Mouse (Mus musculus) forebrain, embryonic 11.5 days (tissue): ENCODE results near the gene Mc1r. TPM values are rescaled to one million over a fixed set of nuclear protein-coding genes. Genes with fewer than 3 reads are reported as not detected.
"Not testable (repeated sequence)": the region's sequence is repeated elsewhere in the genome, so short reads cannot be mapped to it uniquely, and the experiment has no call there.

Source experiments
- ATAC-seq: fragments of 200-750 bp; cut with Nextera tagmentation; replicated peaks from 2 replicates; pipeline ENCODE4 v1.8.0; 2017; ENCODE audit warnings: moderate TSS enrichment; ENCODE audit not compliant: low FRiP score
- DNase-seq: peaks from one replicate; pipeline ENCODE4 v3.0.0-alpha.2; 2017; ENCODE audit warnings: low spot score
- H3K27ac ChIP-seq: fragments of 300-500 bp; sonication (generic); 2 replicates; pipeline ENCODE4 v1.5.1; 2014; ENCODE audit warnings: low read depth, low read length
- H3K27me3 ChIP-seq: fragments of 300-500 bp; sonication (generic); 2 replicates; pipeline ENCODE4 v1.6.1; 2014; ENCODE audit warnings: mild to moderate bottlenecking, low read length, mixed read lengths; ENCODE audit not compliant: control insufficient read depth, insufficient read depth
- H3K36me3 ChIP-seq: fragments of 300-500 bp; sonication (generic); 2 replicates; pipeline ENCODE4 v1.6.1; 2014; ENCODE audit warnings: mild to moderate bottlenecking, low read length, moderate library complexity, mixed read lengths; ENCODE audit not compliant: control insufficient read depth, insufficient read depth
- H3K4me1 ChIP-seq: fragments of 300-500 bp; sonication (generic); replicated peaks from 2 replicates; pipeline ENCODE4 v1.6.1; 2014; ENCODE audit warnings: low read length, mixed read lengths; ENCODE audit not compliant: control insufficient read depth, insufficient read depth
- H3K4me2 ChIP-seq: fragments of 300-500 bp; sonication (generic); 2 replicates; pipeline ENCODE4 v1.6.1; 2014; ENCODE audit warnings: low read depth, mild to moderate bottlenecking, low read length, moderate library complexity, mixed read lengths; ENCODE audit not compliant: severe bottlenecking
- H3K4me3 ChIP-seq: fragments of 300-500 bp; sonication (generic); 2 replicates; pipeline ENCODE4 v1.5.1; 2014; ENCODE audit warnings: low read depth, low read length
- H3K9ac ChIP-seq: fragments of 300-500 bp; sonication (generic); 2 replicates; pipeline ENCODE4 v1.6.1; 2014; ENCODE audit warnings: low read length
- H3K9me3 ChIP-seq: fragments of 300-500 bp; sonication (generic); 2 replicates; pipeline ENCODE4 v1.6.1; 2016; ENCODE audit warnings: low read length, mixed read lengths; ENCODE audit not compliant: control insufficient read depth
- WGBS: fragments of 180-500 bp; shearing (Covaris S2); extraction: QIAGEN DNeasy Blood & Tissue Kit; methylation state at CpG from one replicate; pipeline ENCODE4 v1.1.7; 2014; 5-methylcytosine and 5-hydroxymethylcytosine counted together
- polyA plus RNA-seq: library from polyadenylated mRNA; unstranded; fragments of >200 nt; fragmentation: Nextera tagmentation; extraction: Ambion mirVana; gene quantifications from 2 replicates; pipeline ENCODE4 v1.2.1, GENCODE M21; 2014

Gene Mc1r
- polyA plus RNA-seq, 1 experiment from 2014 or later = 0.16 TPM

GRCm38 (mm10) chr8:123414997-123415696, 8.2 kb downstream of the Mc1r start:
- H3K4me2 ChIP-seq = peak overlapping the region; percentile 53; the same call in 1 of the 2 replicates
- WGBS = 89% methylated on average over 5 of the region's 5 CpGs
- not testable (repeated sequence) for H3K27ac ChIP-seq, H3K9ac ChIP-seq, DNase-seq, H3K36me3 ChIP-seq, H3K4me1 ChIP-seq, ATAC-seq, H3K27me3 ChIP-seq, H3K9me3 ChIP-seq
- peak overlapping the region; percentile 68; the same call in 1 of the 2 replicates for H3K4me3 ChIP-seq

DNA sequence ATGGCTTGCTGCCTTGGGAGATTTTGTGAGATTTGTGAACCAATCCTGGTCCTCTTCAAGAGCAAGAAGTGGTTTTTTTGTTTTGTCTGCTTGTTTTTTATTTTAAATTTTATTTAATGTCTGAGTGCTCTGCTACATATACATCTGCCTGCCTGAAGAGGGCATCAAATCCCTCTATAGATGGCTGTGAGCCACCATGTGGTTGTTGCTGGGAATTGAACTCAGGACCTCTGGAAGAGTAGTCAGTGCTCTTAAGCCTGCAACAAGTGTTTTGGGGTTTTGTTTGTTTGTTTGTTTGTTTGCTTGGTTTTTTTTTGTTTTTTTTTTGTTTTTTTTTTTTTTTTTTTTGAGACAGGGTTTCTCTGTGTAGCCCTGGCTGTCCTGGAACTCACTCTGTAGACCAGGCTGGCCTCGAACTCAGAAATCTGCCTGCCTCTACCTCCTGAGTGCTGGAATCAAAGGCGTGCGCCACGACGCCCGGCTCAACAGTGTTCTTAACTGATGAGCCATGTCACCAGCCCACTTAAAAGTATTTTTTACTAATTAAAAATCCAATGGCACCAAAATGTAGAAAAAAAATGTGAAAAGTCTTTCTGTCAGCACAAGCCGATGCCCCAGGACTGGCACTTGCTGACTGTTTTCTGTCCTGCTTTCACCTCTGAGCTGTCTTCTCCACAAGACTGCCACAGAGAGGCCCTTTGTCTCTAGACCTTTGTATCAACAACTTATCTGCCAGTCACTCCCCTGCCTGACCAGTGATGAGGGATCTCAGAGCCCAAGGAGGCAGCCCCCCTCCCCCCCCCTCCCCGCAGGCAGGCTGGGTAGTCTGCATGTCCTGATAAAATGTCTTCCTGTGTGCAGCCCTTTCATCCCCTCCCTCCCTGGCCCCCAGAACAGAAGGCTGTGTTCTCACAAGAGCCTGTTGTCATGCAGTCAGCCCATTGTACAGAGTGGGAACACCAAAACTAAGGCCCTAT, 9.3 kb downstream of the Mc1r start:
- no peak for ATAC-seq
- Histone ChIP-seq H3K27ac (no peak overlapping the region), H3K4me3 (no peak overlapping the region), H3K9me3 (no peaks in the 10 kb centered on the region), H3K9ac (no peak overlapping the region), H3K4me2 (no peak overlapping the region), H3K27me3 (no peaks in the 10 kb centered on the region), H3K4me1 (peaks cover 5% of the 10 kb centered on the region), H3K36me3 (peaks cover 14% of the 10 kb centered on the region)
- DNase-seq = no peak
- 88% methylated on average over 8 of the region's 8 CpGs for WGBS

DNA sequence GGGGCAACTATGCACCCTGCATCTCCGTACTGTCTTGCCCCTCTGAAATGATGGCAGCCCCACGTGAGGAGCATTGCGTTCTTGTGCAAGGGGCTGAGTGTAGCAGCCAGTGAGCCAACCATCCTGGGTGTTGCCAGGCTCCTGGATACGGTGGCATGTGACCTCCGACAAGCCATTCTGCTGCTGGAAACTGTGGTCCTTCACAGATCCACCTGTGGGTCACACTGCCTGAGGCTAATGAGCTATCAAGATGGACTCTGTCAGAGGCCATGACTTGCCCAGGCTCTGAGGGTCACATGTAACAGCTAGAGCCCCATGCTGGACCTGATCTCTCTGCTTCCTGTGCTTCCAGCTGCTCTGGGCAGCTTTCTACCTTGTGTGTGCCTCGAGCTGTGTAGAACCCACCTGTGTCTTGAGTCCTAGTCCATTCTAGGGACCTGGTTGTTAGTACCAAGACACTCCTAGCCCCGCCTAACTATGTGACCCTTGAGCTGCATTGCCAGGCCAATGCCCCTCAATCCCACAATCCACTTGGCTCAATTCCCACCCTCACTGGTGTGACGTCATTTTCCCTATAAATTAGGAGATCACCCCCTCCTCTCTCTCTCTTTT, 10.1 kb downstream of the Mc1r start:
- no peak overlapping the region for H3K27ac ChIP-seq
- H3K4me1 ChIP-seq = peaks cover 5% of the 10 kb centered on the region
- DNase-seq (no peak), ATAC-seq (no peak)
- no peaks in the 10 kb centered on the region for H3K9me3 ChIP-seq
- 82% methylated on average over 8 of the region's 8 CpGs for WGBS
- no peaks in the 10 kb centered on the region for H3K27me3 ChIP-seq
- H3K36me3 ChIP-seq = peaks cover 15% of the 10 kb centered on the region
- no peak overlapping the region for H3K4me3 ChIP-seq
- no peak overlapping the region for H3K4me2 ChIP-seq
- H3K9ac ChIP-seq = no peak overlapping the region

DNA sequence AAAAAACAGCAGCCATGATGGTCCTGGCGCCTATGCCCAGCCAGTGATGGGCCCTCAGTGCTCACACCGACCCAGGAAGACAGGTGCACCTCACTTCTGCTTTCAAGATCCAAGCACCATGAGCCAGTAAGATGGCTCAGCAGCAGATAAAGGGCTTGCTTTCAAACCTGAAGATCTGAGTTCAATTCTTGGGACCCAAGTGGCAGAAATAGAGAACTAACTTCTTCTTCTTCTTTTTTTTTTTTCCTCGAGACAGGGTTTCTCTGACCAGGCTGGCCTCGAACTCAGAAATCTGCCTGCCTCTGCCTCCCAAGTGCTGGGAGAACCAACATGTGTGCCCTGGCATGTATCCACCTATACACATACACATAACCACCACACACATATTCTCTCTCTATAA, 12.8 kb downstream of the Mc1r start:
- Histone ChIP-seq H3K27ac (no peak overlapping the region), H3K4me1 (no peaks in the 10 kb centered on the region), H3K4me2 (no peak overlapping the region), H3K9me3 (no peaks in the 10 kb centered on the region), H3K9ac (no peak overlapping the region), H3K36me3 (peaks cover 15% of the 10 kb centered on the region), H3K27me3 (no peaks in the 10 kb centered on the region), H3K4me3 (no peak overlapping the region)
- no peak for DNase-seq
- no peak for ATAC-seq
- 93% methylated on average over 4 of the region's 4 CpGs for WGBS

DNA sequence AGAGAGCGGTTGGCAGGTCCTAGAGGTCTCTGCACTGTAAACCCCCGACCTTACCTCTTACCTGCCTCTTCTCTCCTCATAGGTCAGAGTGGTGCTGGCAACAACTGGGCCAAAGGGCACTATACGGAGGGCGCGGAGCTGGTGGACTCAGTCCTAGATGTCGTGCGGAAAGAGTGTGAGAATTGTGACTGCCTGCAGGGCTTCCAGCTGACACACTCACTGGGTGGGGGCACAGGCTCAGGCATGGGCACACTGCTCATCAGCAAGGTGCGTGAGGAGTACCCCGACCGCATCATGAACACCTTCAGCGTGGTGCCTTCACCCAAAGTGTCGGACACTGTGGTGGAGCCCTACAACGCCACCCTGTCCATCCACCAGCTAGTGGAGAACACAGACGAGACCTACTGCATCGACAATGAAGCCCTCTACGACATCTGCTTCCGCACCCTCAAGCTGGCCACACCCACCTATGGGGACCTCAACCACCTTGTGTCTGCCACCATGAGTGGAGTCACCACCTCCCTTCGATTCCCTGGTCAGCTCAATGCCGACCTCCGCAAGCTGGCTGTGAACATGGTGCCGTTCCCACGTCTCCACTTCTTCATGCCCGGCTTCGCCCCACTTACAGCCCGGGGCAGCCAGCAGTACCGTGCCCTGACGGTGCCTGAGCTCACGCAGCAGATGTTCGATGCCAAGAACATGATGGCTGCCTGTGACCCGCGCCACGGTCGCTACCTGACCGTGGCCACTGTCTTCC, 13.8 kb downstream of the Mc1r start:
- Histone ChIP-seq H3K27ac (no peak overlapping the region), H3K27me3 (no peaks in the 10 kb centered on the region), H3K9me3 (no peaks in the 10 kb centered on the region), H3K4me1 (no peaks in the 10 kb centered on the region), H3K9ac (no peak overlapping the region), H3K36me3 (peaks cover 15% of the 10 kb centered on the region), H3K4me3 (no peak overlapping the region), H3K4me2 (no peak overlapping the region)
- DNase-seq = peak; percentile 51
- WGBS = 95% methylated on average over 34 of the region's 34 CpGs
- ATAC-seq = no peak

GRCm38 (mm10) chr8:123421325-123421724, 14.4 kb downstream of the Mc1r start:
- Histone ChIP-seq H3K9ac (no peak overlapping the region), H3K27me3 (no peaks in the 10 kb centered on the region), H3K4me3 (no peak overlapping the region), H3K9me3 (peaks cover under 1% of the 10 kb centered on the region; the same call in 1 of the 2 replicates), H3K27ac (no peak overlapping the region), H3K4me2 (no peak overlapping the region), H3K36me3 (peaks cover 15% of the 10 kb centered on the region), H3K4me1 (no peaks in the 10 kb centered on the region)
- no peak for ATAC-seq
- peak; percentile 54 for DNase-seq
- 93% methylated on average over 19 of the region's 19 CpGs for whole genome bisulfite sequencing

DNA sequence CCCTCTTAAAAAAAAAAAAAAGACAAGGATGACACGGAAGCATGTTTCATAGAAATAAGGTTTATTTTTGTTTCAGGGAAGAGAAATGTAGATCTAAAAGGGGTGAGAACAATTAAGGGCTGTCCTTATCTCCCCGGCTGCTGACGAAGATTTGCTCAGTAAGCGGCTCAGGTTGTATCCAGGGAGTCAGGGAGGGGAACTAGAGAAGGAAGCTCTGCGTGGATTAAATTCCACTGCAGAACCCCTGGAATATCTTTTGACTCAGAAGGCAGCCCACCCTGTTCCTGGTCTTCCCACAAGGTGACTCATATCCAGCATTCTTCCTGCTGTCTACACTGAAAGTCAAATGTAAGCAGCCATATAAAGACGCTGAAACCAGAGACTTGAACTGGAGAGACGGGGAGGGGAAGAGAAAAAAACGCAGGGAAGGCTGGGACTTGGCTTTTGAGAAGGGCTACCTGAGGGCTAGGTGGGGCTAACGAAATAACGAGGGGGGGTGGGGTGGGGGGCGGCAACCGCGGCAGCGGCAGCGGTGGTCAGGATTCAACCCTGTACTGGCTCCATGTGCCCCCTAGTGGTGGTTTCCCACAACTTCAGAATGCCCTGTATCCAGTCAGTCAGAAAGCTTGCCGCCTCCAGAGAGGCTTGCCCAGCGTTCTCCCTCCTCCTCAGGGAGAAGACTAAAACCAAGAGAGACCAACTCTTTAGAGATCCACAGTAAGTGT, 15.3 kb downstream of the Mc1r start:
- Histone ChIP-seq H3K9ac (no peak overlapping the region), H3K4me3 (no peak overlapping the region)
- 20% methylated on average over 17 of the region's 17 CpGs for WGBS

More for the DNA sequence above, 15.3 kb downstream of the Mc1r start:
- Histone ChIP-seq H3K4me1 (no peaks in the 10 kb centered on the region), H3K36me3 (peaks cover 15% of the 10 kb centered on the region), H3K27me3 (no peaks in the 10 kb centered on the region), H3K27ac (no peak overlapping the region), H3K4me2 (no peak overlapping the region), H3K9me3 (peaks cover 2% of the 10 kb centered on the region; the same call in 1 of the 2 replicates)
- peak; percentile 86 for DNase-seq
- ATAC-seq = peak; percentile 61; the same call in 1 of the 2 replicates
